Mouse (Mus musculus) left cerebral cortex, postnatal 36 days (tissue): ENCODE measurements at regions not wholly inside any gene's neighbourhood (a gene's known extent, or its start where the extent isn't known, plus 50 kb on each side); places are given as distances from the start of the nearest gene placed in this dataset.
"Not testable (repeated sequence)": the region's sequence is repeated elsewhere in the genome, so short reads cannot be mapped to it uniquely, and the experiment has no call there.

Source experiments
- DNase-seq, 2 experiments: peaks; one replicate each; pipeline ENCODE4 v3.0.0; 2021 to 2022; ENCODE audit warnings: low spot score in 2 of 2, mixed read lengths in 1 of 2
- intact Hi-C: fragments of 180-260 bp; cut with DNase I; formaldehyde crosslinking; loops from one replicate; pipeline ENCODE4 v1.15.1; 2025

GRCm38 (mm10) chr4:3342696-3343095 is 157.5 kb upstream of the Vmn1r3 start:
- intact Hi-C loops, DNase-seq: not testable (repeated sequence)

GRCm38 (mm10) chr4:3342165-3342564 is 157.0 kb upstream of the Vmn1r3 start:
- intact Hi-C loops, DNase-seq: not testable (repeated sequence)
